Mouse (Mus musculus) megakaryocyte, embryonic 14.5 days (primary cell): ENCODE measurements around the gene Ugt1a7c.

ENCODE experiments used
- FLI1 ChIP-seq: IDR thresholded peaks from 2 replicates; pipeline ENCODE4 v1.6.1; 2012; ENCODE audit warnings: low read length, inconsistent platforms, mixed read lengths
- GATA1 ChIP-seq: IDR thresholded peaks from 3 replicates; pipeline ENCODE4 v1.6.1; 2012; ENCODE audit warnings: mixed read lengths, low read length, inconsistent platforms, borderline replicate concordance

DNA sequence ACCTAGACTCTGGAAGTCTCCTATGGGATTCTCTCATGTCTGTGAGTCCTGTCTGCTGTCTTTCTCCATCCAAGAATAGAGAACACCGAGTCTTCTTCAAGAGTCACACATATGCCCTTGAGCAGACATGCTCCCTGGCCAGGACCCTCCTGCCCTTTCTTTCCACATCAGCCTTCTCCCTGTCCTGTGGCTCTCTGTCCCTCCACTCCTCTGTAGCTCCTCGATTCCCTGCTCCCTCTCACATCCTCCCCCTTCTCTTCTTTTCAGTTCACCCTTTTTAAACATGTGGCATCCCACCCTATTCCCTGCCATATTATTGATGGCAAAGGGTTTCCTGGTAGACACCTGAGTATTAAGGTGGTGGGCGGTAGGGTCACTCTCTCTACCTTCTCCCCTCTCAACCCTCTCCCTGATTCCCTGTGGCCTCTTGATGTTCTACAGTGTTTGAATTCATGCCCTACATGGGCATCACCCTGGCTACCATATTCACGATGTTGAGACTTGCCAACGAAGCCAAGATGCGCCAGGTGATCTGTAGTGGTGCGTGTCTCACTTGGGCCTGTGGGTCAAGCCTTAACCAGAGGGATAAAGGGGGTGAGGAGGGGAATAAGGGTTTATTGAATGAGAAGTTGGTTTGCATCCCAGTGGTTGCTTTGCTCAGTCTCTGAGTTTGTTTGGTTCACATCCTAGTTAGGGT is 137.1 kb downstream of the Ugt1a7c start:
- TF ChIP-seq GATA1 (no peak), FLI1 (no peak)
